Mouse (Mus musculus): ENCODE measurements around the gene Churc1. TPM values are rescaled to one million over a fixed set of nuclear protein-coding genes. Genes with fewer than 3 reads are reported as not detected.

Churc1 gene
- polyA plus RNA-seq, 1 experiment = 81.3 TPM

GRCm38 (mm10) chr12:76822002-76822650 is 56.8 kb downstream of the Churc1 start:
- DNase-seq (ENCODE audit: low read depth, low spot score) = no peak
- 1% methylated on average over 60 of the region's 66 CpGs for WGBS

GRCm38 (mm10) chr12:76822651-76823041 is 57.3 kb downstream of the Churc1 start, which contains the start of gene Rab15:
Gene Rab15, minus strand, starts transcription at chr12:76822908.
- no peak for DNase-seq (ENCODE audit: low read depth, low spot score)
- 8% methylated on average over 17 of the region's 17 CpGs for WGBS

GRCm38 (mm10) chr12:76825283-76825682 is 59.9 kb downstream of the Churc1 start:
- WGBS = 85% methylated on average over 4 of the region's 4 CpGs
- no peak for DNase-seq (ENCODE audit: low read depth, low spot score)

- no peak for DNase-seq (ENCODE audit: low read depth, low spot score)
- WGBS = 4% methylated on average over 3 of the region's 3 CpGs
Observed at GRCm38 (mm10) chr12:76832704-76833103, 67.4 kb downstream of the Churc1 start.

Other genes with a start within 250 kb of the Churc1 start
- 13.3 and 19.7 TPM in 2 replicates for gene Plekhg3, start 234.6 kb upstream of the Churc1 start, polyA plus RNA-seq (2012; rRNA removed)
- 0.40 and 0.52 TPM in 2 replicates for gene Sptb, start 55.0 kb upstream of the Churc1 start, polyA plus RNA-seq (2012; rRNA removed)
- 31.8 and 34.9 TPM in 2 replicates for gene Fntb, start 51 bp downstream of the Churc1 start, polyA plus RNA-seq (2012; rRNA removed)
- gene Gpx2, start 30.0 kb downstream of the Churc1 start, polyA plus RNA-seq (2012; rRNA removed) = 2,257 and 3,512 TPM in 2 replicates
- 20.5 and 21.9 TPM in 2 replicates for gene Rab15, start 57.4 kb downstream of the Churc1 start, polyA plus RNA-seq (2012; rRNA removed)
- gene Max, start 196.7 kb downstream of the Churc1 start, polyA plus RNA-seq (2012; rRNA removed) = 79.5 and 85.8 TPM in 2 replicates

Data from large intestine, adult 2 months (tissue).